In the genomic region with DNA sequence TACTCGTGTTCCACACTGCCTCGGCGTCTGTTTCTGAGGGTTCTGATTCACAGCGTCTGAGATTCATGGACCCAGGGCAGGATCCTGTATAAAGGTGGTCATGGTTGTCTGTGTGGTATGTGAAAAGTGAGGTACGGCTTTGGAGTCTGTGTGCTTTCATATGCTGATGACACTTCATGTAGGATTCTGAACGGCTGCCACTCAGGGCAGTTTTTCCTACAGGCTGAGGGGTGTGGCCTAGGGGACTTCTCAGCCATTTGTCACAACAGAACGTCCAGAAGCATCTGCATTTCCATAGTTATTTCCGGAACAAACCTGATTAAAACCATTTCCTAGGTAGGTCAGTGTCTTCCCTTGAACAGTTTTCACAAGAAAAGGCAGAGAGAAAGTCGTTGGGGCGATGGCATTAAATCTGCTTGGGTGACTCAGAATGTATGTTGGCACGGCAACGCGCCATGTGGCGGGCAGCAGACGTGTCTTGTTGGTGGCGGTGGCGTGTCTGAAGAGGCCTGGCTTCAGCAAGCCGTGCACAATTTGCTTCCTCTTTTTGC, we compare ENCODE assay signal across 7 mouse cellular contexts. TPM values are rescaled to one million over a fixed set of nuclear protein-coding genes. Genes with fewer than 3 reads are reported as not detected.
DNase-seq lines count a peak whose midpoint lies in the region; ATAC-seq lines count a peak whose summit lies in the region.

No protein-coding gene starts in this region.

- peaks cover 37% of the 10 kb centered on the region for H3K4me1 ChIP-seq in forebrain, embryonic 13.5 days
- H3K4me1 ChIP-seq in hindbrain, embryonic 12.5 days, result peaks cover 54% of the 10 kb centered on the region
- peaks cover 38% of the 10 kb centered on the region for H3K4me1 ChIP-seq in heart, embryonic 12.5 days (replicated peaks)

- 0 out of 2 replicates have a peak overlapping the region, but pooled peaks have one; percentile 9 for H3K4me3 ChIP-seq in forebrain, embryonic 13.5 days
- no peak overlapping the region for H3K4me3 ChIP-seq in hindbrain, embryonic 12.5 days
- H3K4me3 ChIP-seq in heart, embryonic 12.5 days, result no peak overlapping the region

- no peak overlapping the region for H3K9ac ChIP-seq in forebrain, embryonic 13.5 days
- no peak overlapping the region for H3K9ac ChIP-seq in hindbrain, embryonic 12.5 days
- no peak overlapping the region for H3K9ac ChIP-seq in heart, embryonic 12.5 days

- H3K9me3 ChIP-seq in forebrain, embryonic 13.5 days (replicated peaks), result no peaks in the 10 kb centered on the region
- no peaks in the 10 kb centered on the region for H3K9me3 ChIP-seq in hindbrain, embryonic 12.5 days (replicated peaks)
- no peaks in the 10 kb centered on the region for H3K9me3 ChIP-seq in heart, embryonic 12.5 days (replicated peaks)

- WGBS in forebrain, embryonic 13.5 days, result 15% methylated on average over 18 of the region's 18 CpGs
- 25% methylated on average over 18 of the region's 18 CpGs for WGBS in hindbrain, embryonic 12.5 days
- WGBS in heart, embryonic 12.5 days, result 79% methylated on average over 18 of the region's 18 CpGs

- intact Hi-C loops in gastrocnemius, postnatal 14 days (cut with DNase I; ENCODE audit: low total_unique reads), result no loop called here

- peak; percentile 72 for ATAC-seq in forebrain, embryonic 13.5 days
- peak; percentile 75 for ATAC-seq in hindbrain, embryonic 12.5 days (ENCODE audit: low FRiP score)
- ATAC-seq in megakaryocyte progenitor cell, adult 5-6 weeks (replicated peaks; ENCODE audit: poor library complexity), result peak; percentile 87
- no peak for ATAC-seq in heart, embryonic 12.5 days (ENCODE audit: insufficient number of reproducible peaks, low FRiP score)

- H3K27ac ChIP-seq in forebrain, embryonic 13.5 days, result peak overlapping the region; percentile 72
- peak overlapping the region; percentile 70 for H3K27ac ChIP-seq in hindbrain, embryonic 12.5 days
- H3K27ac ChIP-seq in heart, embryonic 12.5 days (ENCODE audit: poor library complexity, severe bottlenecking), result no peak overlapping the region

- H3K36me3 ChIP-seq in forebrain, embryonic 13.5 days (ENCODE audit: poor library complexity, severe bottlenecking), result peaks cover 7% of the 10 kb centered on the region; the same call in 1 of the 2 replicates
- H3K36me3 ChIP-seq in hindbrain, embryonic 12.5 days, result 0 out of 2 replicates have a peak, but pooled peaks cover 3% of the 10 kb centered on the region
- peaks cover 2% of the 10 kb centered on the region; the same call in 1 of the 2 replicates for H3K36me3 ChIP-seq in heart, embryonic 12.5 days

- H3K4me2 ChIP-seq in forebrain, embryonic 13.5 days, result peak overlapping the region; percentile 53
- peak overlapping the region; percentile 35 for H3K4me2 ChIP-seq in hindbrain, embryonic 12.5 days (replicated peaks)
- no peak overlapping the region for H3K4me2 ChIP-seq in heart, embryonic 12.5 days

- peak; percentile 72 for DNase-seq in right cerebral cortex, postnatal 14 days
- no peak for DNase-seq in gastrocnemius, postnatal 14 days
- DNase-seq in testis, postnatal 10 days (ENCODE audit: low spot score), result no peak

- no peaks in the 10 kb centered on the region for H3K27me3 ChIP-seq in forebrain, embryonic 13.5 days
- H3K27me3 ChIP-seq in hindbrain, embryonic 12.5 days, result no peaks in the 10 kb centered on the region; the same call in 1 of the 2 replicates
- no peaks in the 10 kb centered on the region for H3K27me3 ChIP-seq in heart, embryonic 12.5 days (replicated peaks)

RNA-seq across cellular contexts. Expression of a gene that starts 18.1 kb away (rescaled TPM):
- 28.5 and 29.1 TPM in 2 replicates for polyA plus RNA-seq in forebrain, embryonic 13.5 days (2015; fragmentation: Nextera tagmentation; extraction: Ambion mirVana)
- 26.9 and 27.6 TPM in 2 replicates for polyA plus RNA-seq in hindbrain, embryonic 12.5 days (2016; fragmentation: Nextera tagmentation; extraction: Ambion mirVana)
- total RNA-seq in megakaryocyte progenitor cell, adult 5-6 weeks (2015), result not detected in 2 replicates
- not detected in 2 replicates for total RNA-seq in megakaryocyte progenitor cell, adult 5-6 weeks (2017)
- 10 to 100 TPM; 14.1 to 16.2 TPM for total RNA-seq in gastrocnemius, postnatal 14 days (2021)
- 49.4 and 52.2 TPM in 2 replicates for polyA plus RNA-seq in heart, embryonic 12.5 days (2016; fragmentation: Nextera tagmentation; extraction: Ambion mirVana)
